Mouse (Mus musculus) right cerebral cortex, postnatal 14 days (tissue): ENCODE measurements around the gene Gm11020.
"Not testable (repeated sequence)": the region's sequence is repeated elsewhere in the genome, so short reads cannot be mapped to it uniquely, and the experiment has no call there.

Experiments used
- DNase-seq: peaks from one replicate; pipeline ENCODE4 v3.0.0; 2022

Gene Gm11020

GRCm38 (mm10) chr8:104321267-104321666, at the start of gene Gm11020:
TSS of gene Gm11020 (plus strand) at chr8:104321567.
- DNase-seq: not testable (repeated sequence)

- DNase-seq: not testable (repeated sequence)
Observed at GRCm38 (mm10) chr8:104293081-104293480, 28.3 kb upstream of the Gm11020 start, which contains the start of gene Cmtm2a. TSS of gene Cmtm2a (minus strand) at chr8:104293181.

- no peak for DNase-seq
Observed at GRCm38 (mm10) chr8:104294396-104294795, 27.0 kb upstream of the Gm11020 start.

- DNase-seq: not testable (repeated sequence)
Observed at GRCm38 (mm10) chr8:104301577-104301976, 19.8 kb upstream of the Gm11020 start.

- DNase-seq: not testable (repeated sequence)
Observed at GRCm38 (mm10) chr8:104302536-104302935, 18.8 kb upstream of the Gm11020 start.

- DNase-seq: no peak
Observed at GRCm38 (mm10) chr8:104304962-104305361, 16.4 kb upstream of the Gm11020 start.

GRCm38 (mm10) chr8:104308341-104308740, 13.0 kb upstream of the Gm11020 start:
- not testable (repeated sequence) for DNase-seq

- DNase-seq: not testable (repeated sequence)
Observed at GRCm38 (mm10) chr8:104309441-104310155, 11.8 kb upstream of the Gm11020 start, which contains the start of the genes Gm45711 and Cmtm1. TSS of gene Gm45711 (minus strand) at chr8:104310081. TSS of gene Cmtm1 (minus strand) at chr8:104310145.

- DNase-seq: not testable (repeated sequence)
Observed at GRCm38 (mm10) chr8:104312023-104312422, 9.3 kb upstream of the Gm11020 start.

- no peak for DNase-seq
Observed at GRCm38 (mm10) chr8:104313311-104313710, 8.1 kb upstream of the Gm11020 start.

- not testable (repeated sequence) for DNase-seq
Observed at GRCm38 (mm10) chr8:104321930-104322329, 563 bp downstream of the Gm11020 start, which contains the start of gene Cmtm2b. TSS of gene Cmtm2b (plus strand) at chr8:104322230.

GRCm38 (mm10) chr8:104332665-104333631, 11.6 kb downstream of the Gm11020 start:
- DNase-seq: no peak

GRCm38 (mm10) chr8:104333786-104334185, 12.4 kb downstream of the Gm11020 start:
- DNase-seq: no peak

GRCm38 (mm10) chr8:104334196-104334595, 12.8 kb downstream of the Gm11020 start:
- no peak for DNase-seq

GRCm38 (mm10) chr8:104336806-104337205, 15.4 kb downstream of the Gm11020 start:
- no peak for DNase-seq

- no peak for DNase-seq
Observed at GRCm38 (mm10) chr8:104337890-104338289, 16.5 kb downstream of the Gm11020 start.

GRCm38 (mm10) chr8:104339229-104339982, 18.0 kb downstream of the Gm11020 start, which contains the start of gene Cmtm3:
TSS of gene Cmtm3 (plus strand) at chr8:104339410.
- no peak for DNase-seq

- no peak for DNase-seq
Observed at GRCm38 (mm10) chr8:104339983-104340232, 18.5 kb downstream of the Gm11020 start.

- DNase-seq: peak; percentile 74
Observed at GRCm38 (mm10) chr8:104340233-104341105, 19.1 kb downstream of the Gm11020 start.

- peak; percentile 54 for DNase-seq
Observed at GRCm38 (mm10) chr8:104341106-104341561, 19.8 kb downstream of the Gm11020 start.

GRCm38 (mm10) chr8:104341678-104342077, 20.3 kb downstream of the Gm11020 start:
- DNase-seq: no peak

GRCm38 (mm10) chr8:104342426-104342825, 21.1 kb downstream of the Gm11020 start:
- no peak for DNase-seq
